ENCODE assay signal across 19 mouse cellular contexts in the genomic region with DNA sequence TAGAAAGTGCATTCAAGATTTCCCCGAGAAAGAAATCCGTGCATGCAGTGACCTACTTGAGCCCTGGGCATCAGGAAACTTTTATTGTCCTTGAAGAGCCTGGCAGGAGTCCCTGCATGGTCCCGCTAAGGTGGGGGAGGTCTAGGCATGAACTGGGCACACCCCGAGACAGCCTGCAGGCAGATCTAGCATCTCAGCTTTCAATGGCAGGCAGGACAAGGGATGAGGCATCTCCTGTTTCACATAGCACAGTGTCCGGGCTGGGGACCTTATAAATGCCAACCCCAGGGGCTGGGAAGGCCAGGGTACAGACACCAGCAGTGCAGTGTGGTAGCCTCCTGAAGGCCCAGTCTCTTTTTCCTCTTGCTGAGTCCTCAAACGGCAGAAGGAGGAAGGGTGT.
"Had no signal": no experiment of that assay in that cellular context is flagged by ENCODE, and none has a peak within 500 bp of the region (broad histone marks: within the 10 kb centered on the region; RNA-seq: fewer than 3 reads in every experiment).

No protein-coding gene starts in this region.

- H3K4me1 ChIP-seq: liver, embryonic 13.5 days had no signal

- H3K36me3 ChIP-seq: liver, embryonic 13.5 days; midbrain, embryonic 12.5 days; midbrain, embryonic 15.5 days; neural tube, embryonic 13.5 days; stomach, embryonic 15.5 days had no signal

- H3K4me3 ChIP-seq: liver, embryonic 13.5 days; midbrain, embryonic 12.5 days; midbrain, embryonic 15.5 days; myocyte; neural tube, embryonic 13.5 days; stomach, embryonic 15.5 days had no signal

- DNase-seq: kidney, adult 9 months; kidney, postnatal 4 days; left cerebral cortex, postnatal 4 days; liver, embryonic 13.5 days; lung, adult 2 months; lung, postnatal 14 days; lung, postnatal 4 days; retina, postnatal 1 day; right cerebral cortex, postnatal 25 days; spleen, adult 18-20 months; thymus, adult 18-20 months; thymus, postnatal 14 days; thymus, postnatal 4 days had no signal

- ATAC-seq: intestine, postnatal 0 days; midbrain, embryonic 15.5 days had no signal

- H3K9me3 ChIP-seq: liver, embryonic 13.5 days; midbrain, embryonic 12.5 days; midbrain, embryonic 15.5 days; neural tube, embryonic 13.5 days; stomach, embryonic 15.5 days had no signal

- H3K27ac ChIP-seq: liver, embryonic 13.5 days; midbrain, embryonic 12.5 days; midbrain, embryonic 15.5 days; neural tube, embryonic 13.5 days; stomach, embryonic 15.5 days had no signal

- H3K9ac ChIP-seq: liver, embryonic 13.5 days; midbrain, embryonic 15.5 days; neural tube, embryonic 13.5 days; stomach, embryonic 15.5 days had no signal

- H3K4me2 ChIP-seq: liver, embryonic 13.5 days; midbrain, embryonic 12.5 days; midbrain, embryonic 15.5 days; neural tube, embryonic 13.5 days; stomach, embryonic 15.5 days had no signal
